Comparison of ENCODE assay signal across 8 mouse cellular contexts in the genomic region with DNA sequence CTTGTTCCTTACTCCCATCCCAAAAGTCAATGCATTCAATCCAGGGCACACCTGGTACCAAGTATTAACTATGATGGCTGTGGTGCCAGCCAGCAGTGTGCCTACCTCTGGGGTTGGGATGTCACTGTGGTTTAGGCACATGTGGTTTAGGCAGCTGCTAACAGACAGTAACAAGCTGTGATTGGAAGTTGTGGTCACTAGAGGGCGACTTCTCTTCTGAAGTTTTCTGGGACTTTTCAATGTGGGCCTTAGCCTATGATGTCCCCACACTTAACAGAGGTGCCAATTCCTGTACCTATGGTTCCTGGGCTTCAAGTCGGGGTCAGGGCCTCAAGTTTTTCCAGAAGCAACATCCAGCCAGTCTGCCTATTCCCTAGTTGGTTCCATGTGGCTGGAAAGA. TPM values are rescaled to one million over a fixed set of nuclear protein-coding genes. Genes with fewer than 3 reads are reported as not detected.
DNase-seq lines count a peak whose midpoint lies in the region; ATAC-seq lines count a peak whose summit lies in the region.

No protein-coding gene starts in this region.

- DNase-seq in CD4-positive, CD25-positive, alpha-beta regulatory T cell, adult 2 months (ENCODE audit: low read depth, low spot score) = peak; percentile 61
- DNase-seq in intestine, embryonic 14.5 days (ENCODE audit: low spot score) = peak; percentile 73
- DNase-seq in MN1 (ENCODE audit: low spot score) = peak; percentile 44
- DNase-seq in heart, postnatal 36 days = peak; percentile 37 to 55
- DNase-seq in lung, postnatal 14 days = peak; percentile 54
- peak; percentile 58 for DNase-seq in thymus, postnatal 14 days

- H3K36me3 ChIP-seq in intestine, embryonic 14.5 days (ENCODE audit: control insufficient read depth, insufficient read depth, low read length) = no peaks in the 10 kb centered on the region
- H3K36me3 ChIP-seq in intestine, embryonic 15.5 days = no peaks in the 10 kb centered on the region

- intact Hi-C loops in heart, postnatal 36 days (cut with DNase I) = loop anchor here (5.0 to 10.0 kb wide), 2 partner anchors 254 to 604 kb away; a partner anchor contains a TSS

- H3K9ac ChIP-seq in intestine, embryonic 14.5 days (ENCODE audit: low read length) = no peak overlapping the region
- H3K9ac ChIP-seq in intestine, embryonic 15.5 days = no peak overlapping the region

- 15% methylated on average over 2 of the region's 2 CpGs for WGBS in intestine, embryonic 14.5 days
- 8% methylated on average over 2 of the region's 2 CpGs for WGBS in intestine, embryonic 15.5 days

- H3K27me3 ChIP-seq in intestine, embryonic 14.5 days (replicated peaks; ENCODE audit: control insufficient read depth, insufficient read depth, low read length) = no peaks in the 10 kb centered on the region
- no peaks in the 10 kb centered on the region for H3K27me3 ChIP-seq in intestine, embryonic 15.5 days (replicated peaks)

- no peak overlapping the region for H3K4me2 ChIP-seq in intestine, embryonic 14.5 days (ENCODE audit: low read length)
- H3K4me2 ChIP-seq in intestine, embryonic 15.5 days (replicated peaks) = no peak overlapping the region

- H3K4me1 ChIP-seq in intestine, embryonic 14.5 days (replicated peaks; ENCODE audit: control insufficient read depth, insufficient read depth, low read length) = peaks cover 17% of the 10 kb centered on the region
- H3K4me1 ChIP-seq in intestine, embryonic 15.5 days (replicated peaks) = peaks cover 30% of the 10 kb centered on the region

- ATAC-seq in CD4-positive, CD25-positive, alpha-beta regulatory T cell, adult 4 months = no peak
- ATAC-seq in intestine, embryonic 14.5 days (replicated peaks; ENCODE audit: low FRiP score, low TSS enrichment, low read depth) = no peak
- ATAC-seq in intestine, embryonic 15.5 days = no peak

- H3K9me3 ChIP-seq in intestine, embryonic 14.5 days (ENCODE audit: control insufficient read depth, low read length) = no peaks in the 10 kb centered on the region
- no peaks in the 10 kb centered on the region for H3K9me3 ChIP-seq in intestine, embryonic 15.5 days

- H3K4me3 ChIP-seq in intestine, embryonic 14.5 days (ENCODE audit: low read depth, low read length) = no peak overlapping the region
- no peak overlapping the region for H3K4me3 ChIP-seq in intestine, embryonic 15.5 days (replicated peaks)

- no peak overlapping the region for H3K27ac ChIP-seq in intestine, embryonic 14.5 days (ENCODE audit: low read depth)
- H3K27ac ChIP-seq in intestine, embryonic 15.5 days = no peak overlapping the region

RNA-seq across cellular contexts. Expression of a gene that starts 45.0 kb away (rescaled TPM):
- not detected for polyA plus RNA-seq in CD4-positive, CD25-positive, alpha-beta regulatory T cell, adult 4 months (2017; shearing (Covaris generic))
- 2.1 and 5.3 TPM in 2 replicates for polyA plus RNA-seq in intestine, embryonic 14.5 days (2014; fragmentation: Nextera tagmentation; extraction: Ambion mirVana)
- polyA plus RNA-seq in intestine, embryonic 15.5 days (2015; fragmentation: Nextera tagmentation; extraction: Ambion mirVana) = 7.9 and 9.9 TPM in 2 replicates
- 10 to 100 TPM; 34.3 to 37.1 TPM for total RNA-seq in heart, postnatal 36 days (2021)

RNA-seq across cellular contexts. Expression of a gene that starts 56.7 kb away (rescaled TPM):
- polyA plus RNA-seq in CD4-positive, CD25-positive, alpha-beta regulatory T cell, adult 4 months (2017; shearing (Covaris generic)) = not detected
- 14.1 and 17.8 TPM in 2 replicates for polyA plus RNA-seq in intestine, embryonic 14.5 days (2014; fragmentation: Nextera tagmentation; extraction: Ambion mirVana)
- polyA plus RNA-seq in intestine, embryonic 15.5 days (2015; fragmentation: Nextera tagmentation; extraction: Ambion mirVana) = 8.2 and 9.8 TPM in 2 replicates
- not detected for total RNA-seq in heart, postnatal 36 days (2021)
